Mouse (Mus musculus) kidney, postnatal 0 days (tissue): ENCODE results near the gene Knl1. TPM values are rescaled to one million over a fixed set of nuclear protein-coding genes. Genes with fewer than 3 reads are reported as not detected.

Experiments used
- ATAC-seq: fragments of 200-750 bp; cut with Nextera tagmentation; replicated peaks from 2 replicates; pipeline ENCODE4 v1.8.0; 2017; ENCODE audit warnings: low read depth, moderate number of reproducible peaks, moderate TSS enrichment, moderate library complexity; ENCODE audit not compliant: low FRiP score
- DNase-seq: peaks from one replicate; pipeline ENCODE4 v3.0.0-alpha.2; 2016; ENCODE audit warnings: low spot score
- H3K27ac ChIP-seq: fragments of 300-500 bp; sonication (generic); 2 replicates; pipeline ENCODE4 v1.5.1; 2014; ENCODE audit warnings: mild to moderate bottlenecking
- H3K27me3 ChIP-seq: fragments of 300-500 bp; sonication (generic); 2 replicates; pipeline ENCODE4 v1.6.1; 2014; ENCODE audit warnings: low read length, mixed read lengths; ENCODE audit not compliant: insufficient read depth
- H3K36me3 ChIP-seq: fragments of 300-500 bp; sonication (generic); 2 replicates; pipeline ENCODE4 v1.6.1; 2014; ENCODE audit warnings: low read length, mixed read lengths; ENCODE audit not compliant: insufficient read depth
- H3K4me1 ChIP-seq: fragments of 300-500 bp; sonication (generic); replicated peaks from 2 replicates; pipeline ENCODE4 v1.6.1; 2014; ENCODE audit warnings: antibody characterized with exemption, low read length, mixed read lengths; ENCODE audit not compliant: insufficient read depth
- H3K4me2 ChIP-seq: fragments of 300-500 bp; sonication (generic); 2 replicates; pipeline ENCODE4 v1.6.1; 2014; ENCODE audit warnings: mild to moderate bottlenecking, low read length, moderate library complexity, mixed read lengths
- H3K4me3 ChIP-seq: fragments of 300-500 bp; sonication (generic); replicated peaks from 2 replicates; pipeline ENCODE4 v1.5.1; 2014; ENCODE audit warnings: low read depth, low read length
- H3K9ac ChIP-seq: fragments of 300-500 bp; sonication (generic); 2 replicates; pipeline ENCODE4 v1.6.1; 2014; ENCODE audit warnings: low read depth, low read length
- H3K9me3 ChIP-seq: fragments of 300-500 bp; sonication (generic); replicated peaks from 2 replicates; pipeline ENCODE4 v1.6.1; 2016; ENCODE audit warnings: low read length, inconsistent platforms, mixed read lengths
- CTCF ChIP-seq: IDR thresholded peaks from 2 replicates; pipeline ENCODE4 v1.5.1; 2016; ENCODE audit warnings: antibody characterized with exemption, low read depth, mild to moderate bottlenecking, moderate library complexity
- WGBS: fragments of 180-500 bp; shearing (Covaris S2); extraction: QIAGEN DNeasy Blood & Tissue Kit; methylation state at CpG from one replicate; pipeline ENCODE4 v1.1.7; 2014; 5-methylcytosine and 5-hydroxymethylcytosine counted together
- polyA plus RNA-seq: library from polyadenylated mRNA; unstranded; fragments of >200 nt; fragmentation: Nextera tagmentation; extraction: Ambion mirVana; gene quantifications from 2 replicates; pipeline ENCODE4 v1.2.1, GENCODE M21; 2015

Knl1 gene
- polyA plus RNA-seq, result 25.6 and 26.0 TPM in 2 replicates

- no peaks in the 10 kb centered on the region for H3K27me3 ChIP-seq
- ATAC-seq (peak; percentile 94), DNase-seq (peak; percentile 94)
- H3K4me1 ChIP-seq, result no peaks in the 10 kb centered on the region; the same call in 1 of the 2 replicates
- under 1% methylated on average over 77 of the region's 77 CpGs for WGBS
- peak within 1 kb of the TSS; percentile 58 for H3K4me3 ChIP-seq
- TF ChIP-seq CTCF, result no peak
- peak within 1 kb of the TSS; percentile 55 for H3K4me2 ChIP-seq
- peak within 1 kb of the TSS; percentile 93 for H3K27ac ChIP-seq
- H3K36me3 ChIP-seq, result no peaks in the 10 kb centered on the region
- H3K9ac ChIP-seq, result peak within 1 kb of the TSS; percentile 70
- H3K9me3 ChIP-seq, result no peaks in the 10 kb centered on the region
These were observed at the start of gene Knl1 for GRCm38 (mm10) chr2:119046649-119047611. Gene Knl1, plus strand, starts transcription at chr2:119047119.

- WGBS, result 41% methylated on average over 6 of the region's 6 CpGs
- Histone ChIP-seq H3K27ac (no peak overlapping the region), H3K36me3 (no peaks in the 10 kb centered on the region), H3K4me3 (no peak overlapping the region), H3K9me3 (no peaks in the 10 kb centered on the region), H3K4me1 (no peaks in the 10 kb centered on the region), H3K27me3 (no peaks in the 10 kb centered on the region), H3K9ac (no peak overlapping the region), H3K4me2 (no peak overlapping the region)
- ATAC-seq (no peak), DNase-seq (no peak)
- TF ChIP-seq CTCF, result no peak
These were observed 48.6 kb upstream of the Knl1 start for GRCm38 (mm10) chr2:118998115-118998866.

- H3K9ac ChIP-seq, result no peak overlapping the region
- 70% methylated on average over 3 of the region's 3 CpGs for WGBS
- H3K27me3 ChIP-seq, result no peaks in the 10 kb centered on the region
- no peak for TF ChIP-seq CTCF
- DNase-seq (no peak), ATAC-seq (no peak)
- H3K4me2 ChIP-seq, result no peak overlapping the region
- H3K9me3 ChIP-seq, result no peaks in the 10 kb centered on the region
- H3K27ac ChIP-seq, result no peak overlapping the region
- H3K4me1 ChIP-seq, result no peaks in the 10 kb centered on the region
- H3K4me3 ChIP-seq, result no peak overlapping the region
- H3K36me3 ChIP-seq, result no peaks in the 10 kb centered on the region
These were observed 47.8 kb upstream of the Knl1 start for GRCm38 (mm10) chr2:118999025-118999639.

GRCm38 (mm10) chr2:119006886-119007285, 40.0 kb upstream of the Knl1 start:
- WGBS, result 85% methylated on average over 7 of the region's 7 CpGs
- Histone ChIP-seq H3K4me2 (no peak overlapping the region), H3K4me1 (no peaks in the 10 kb centered on the region), H3K9me3 (no peaks in the 10 kb centered on the region), H3K27ac (no peak overlapping the region), H3K36me3 (no peaks in the 10 kb centered on the region), H3K4me3 (no peak overlapping the region), H3K9ac (no peak overlapping the region), H3K27me3 (no peaks in the 10 kb centered on the region)
- ATAC-seq, result no peak
- no peak for DNase-seq
- no peak for TF ChIP-seq CTCF

GRCm38 (mm10) chr2:119009376-119009775, 37.5 kb upstream of the Knl1 start:
- 95% methylated on average over 2 of the region's 2 CpGs for WGBS
- Histone ChIP-seq H3K9ac (no peak overlapping the region), H3K36me3 (no peaks in the 10 kb centered on the region), H3K27ac (no peak overlapping the region), H3K27me3 (no peaks in the 10 kb centered on the region), H3K9me3 (no peaks in the 10 kb centered on the region), H3K4me3 (no peak overlapping the region), H3K4me1 (no peaks in the 10 kb centered on the region), H3K4me2 (no peak overlapping the region)
- no peak for TF ChIP-seq CTCF
- ATAC-seq, result no peak
- DNase-seq, result no peak

GRCm38 (mm10) chr2:119014989-119015388, 31.9 kb upstream of the Knl1 start:
- no peak overlapping the region for H3K27ac ChIP-seq

More at GRCm38 (mm10) chr2:119014989-119015388, 31.9 kb upstream of the Knl1 start:
- H3K36me3 ChIP-seq, result no peaks in the 10 kb centered on the region; the same call in 1 of the 2 replicates
- peaks cover 10% of the 10 kb centered on the region; the same call in 1 of the 2 replicates for H3K4me1 ChIP-seq
- no peak overlapping the region for H3K4me2 ChIP-seq
- peak; percentile 25; the same call in 1 of the 2 replicates for TF ChIP-seq CTCF
- no peaks in the 10 kb centered on the region for H3K27me3 ChIP-seq
- ATAC-seq (no peak), DNase-seq (no peak)
- H3K9me3 ChIP-seq, result no peaks in the 10 kb centered on the region
- WGBS, result 60% methylated on average over 7 of the region's 7 CpGs
- H3K4me3 ChIP-seq, result no peak overlapping the region
- H3K9ac ChIP-seq, result no peak overlapping the region
